Mouse (Mus musculus) embryonic facial prominence, embryonic 13.5 days (tissue): ENCODE data around the gene Krt10. TPM values are rescaled to one million over a fixed set of nuclear protein-coding genes. Genes with fewer than 3 reads are reported as not detected.

Experiments used
- ATAC-seq: fragments of 200-750 bp; cut with Nextera tagmentation; 2 replicates; pipeline ENCODE4 v1.8.0; 2017; ENCODE audit warnings: low read depth; ENCODE audit not compliant: insufficient number of reproducible peaks, insufficient read depth, low FRiP score, low TSS enrichment
- H3K27ac ChIP-seq: fragments of 300-500 bp; sonication (generic); 2 replicates; pipeline ENCODE4 v1.5.1; 2015; ENCODE audit warnings: moderate library complexity, mild to moderate bottlenecking, inconsistent platforms
- H3K27me3 ChIP-seq: fragments of 300-500 bp; sonication (generic); 2 replicates; pipeline ENCODE4 v1.6.1; 2015; ENCODE audit warnings: mild to moderate bottlenecking, inconsistent platforms
- H3K36me3 ChIP-seq: fragments of 300-500 bp; sonication (generic); 2 replicates; pipeline ENCODE4 v1.6.1; 2015; ENCODE audit warnings: mild to moderate bottlenecking, inconsistent platforms
- H3K4me1 ChIP-seq: fragments of 300-500 bp; sonication (generic); 2 replicates; pipeline ENCODE4 v1.6.1; 2015; ENCODE audit warnings: inconsistent platforms
- H3K4me2 ChIP-seq: fragments of 300-500 bp; sonication (generic); 2 replicates; pipeline ENCODE4 v1.6.1; 2015; ENCODE audit warnings: moderate library complexity, mild to moderate bottlenecking, inconsistent platforms
- H3K4me3 ChIP-seq: fragments of 300-500 bp; sonication (generic); 2 replicates; pipeline ENCODE4 v1.5.1; 2015; ENCODE audit warnings: mild to moderate bottlenecking, inconsistent platforms
- H3K9ac ChIP-seq: fragments of 300-500 bp; sonication (generic); 2 replicates; pipeline ENCODE4 v1.6.1; 2015; ENCODE audit warnings: mild to moderate bottlenecking, inconsistent platforms
- H3K9me3 ChIP-seq: fragments of 300-500 bp; sonication (generic); 2 replicates; pipeline ENCODE4 v1.6.1; 2016; ENCODE audit warnings: inconsistent platforms
- WGBS: fragments of 180-500 bp; shearing (Covaris S2); methylation state at CpG from one replicate; pipeline ENCODE4 v1.1.7; 2015; ENCODE audit warnings: mixed read lengths; 5-methylcytosine and 5-hydroxymethylcytosine counted together
- polyA plus RNA-seq: library from polyadenylated mRNA; unstranded; fragments of >200 nt; fragmentation: Nextera tagmentation; extraction: Ambion mirVana; gene quantifications from 2 replicates; pipeline ENCODE4 v1.2.1, GENCODE M21; 2015

The Krt10 gene
- polyA plus RNA-seq, 1 experiment from 2014 or later = 60.4 TPM

DNA sequence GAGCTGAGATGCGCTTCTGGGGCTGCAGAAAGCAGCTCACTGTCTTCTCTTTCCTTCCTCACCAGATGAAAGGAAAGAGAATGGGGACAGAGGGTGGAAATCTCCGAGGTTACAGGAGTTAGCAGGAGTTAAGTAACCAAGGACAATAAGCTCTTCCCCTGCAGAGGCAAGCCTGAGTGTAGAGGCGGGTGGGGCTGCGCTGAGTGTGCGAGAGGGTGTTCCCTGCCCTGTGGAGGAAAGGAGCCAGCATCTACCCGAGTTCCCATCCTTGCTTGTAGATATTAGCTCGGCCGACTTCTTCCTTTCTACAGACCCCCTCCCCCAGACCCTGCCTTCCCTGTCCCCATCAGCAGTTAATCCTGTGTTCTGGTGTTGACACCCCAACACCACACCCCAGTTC is 9.7 kb upstream of the Krt10 start:
- WGBS = 62% methylated on average over 8 of the region's 8 CpGs
- H3K36me3 ChIP-seq = no peaks in the 10 kb centered on the region
- no peaks in the 10 kb centered on the region for H3K9me3 ChIP-seq
- H3K4me1 ChIP-seq = no peaks in the 10 kb centered on the region
- peaks cover 15% of the 10 kb centered on the region for H3K27me3 ChIP-seq
- ATAC-seq = no peak
- no peak overlapping the region for H3K27ac ChIP-seq
- H3K9ac ChIP-seq = no peak overlapping the region
- no peak overlapping the region for H3K4me3 ChIP-seq
- H3K4me2 ChIP-seq = no peak overlapping the region

DNA sequence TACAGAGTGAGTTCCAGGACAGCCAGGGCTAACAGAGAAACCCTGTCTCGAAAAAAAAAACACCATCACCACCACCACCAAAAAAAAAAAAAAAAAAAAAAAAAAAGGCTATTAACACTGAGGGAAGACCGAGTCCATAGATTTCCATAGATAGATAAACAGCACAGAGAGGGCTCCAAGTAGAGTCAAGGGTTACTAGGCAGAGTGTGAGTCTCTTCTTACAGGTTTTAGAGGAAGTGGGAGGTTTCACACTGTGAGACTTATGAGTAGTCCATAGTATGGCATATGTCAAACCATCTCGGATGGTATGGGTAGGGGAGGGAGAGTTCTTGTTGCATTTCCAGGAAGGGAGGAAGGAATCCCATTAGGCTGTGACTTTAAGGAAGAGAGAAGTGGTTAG is 8.9 kb upstream of the Krt10 start:
- Histone ChIP-seq H3K4me3 (no peak overlapping the region), H3K9ac (no peak overlapping the region), H3K27ac (no peak overlapping the region), H3K27me3 (peaks cover 15% of the 10 kb centered on the region), H3K4me1 (no peaks in the 10 kb centered on the region), H3K36me3 (no peaks in the 10 kb centered on the region), H3K4me2 (no peak overlapping the region), H3K9me3 (no peaks in the 10 kb centered on the region)
- ATAC-seq = no peak
- 77% methylated on average over 3 of the region's 3 CpGs for WGBS

DNA sequence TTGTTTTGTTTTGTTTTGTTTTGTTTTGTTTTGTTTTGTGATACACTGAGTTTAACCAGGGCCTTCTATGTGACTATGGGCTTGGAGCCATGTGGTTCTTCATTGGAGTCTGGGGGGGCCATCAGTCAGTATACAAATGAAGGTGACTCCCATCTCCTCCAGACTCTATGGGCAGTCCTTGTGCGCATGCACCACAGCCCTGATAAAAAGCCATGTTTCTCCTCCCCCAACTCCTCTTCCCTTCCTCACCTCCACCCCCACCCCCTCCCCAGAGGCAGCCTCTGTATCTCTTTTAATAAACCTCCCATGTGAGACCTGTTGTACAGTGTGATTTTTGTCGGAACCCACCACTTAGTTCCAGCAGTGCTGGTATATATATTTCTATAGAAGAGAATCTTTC is 7.5 kb upstream of the Krt10 start:
- Histone ChIP-seq H3K4me3 (no peak overlapping the region), H3K9me3 (no peaks in the 10 kb centered on the region), H3K27ac (no peak overlapping the region), H3K36me3 (no peaks in the 10 kb centered on the region), H3K4me1 (0 out of 2 replicates have a peak, but pooled peaks cover 3% of the 10 kb centered on the region), H3K4me2 (no peak overlapping the region), H3K27me3 (peaks cover 11% of the 10 kb centered on the region), H3K9ac (no peak overlapping the region)
- ATAC-seq = no peak
- 84% methylated on average over 2 of the region's 2 CpGs for WGBS

DNA sequence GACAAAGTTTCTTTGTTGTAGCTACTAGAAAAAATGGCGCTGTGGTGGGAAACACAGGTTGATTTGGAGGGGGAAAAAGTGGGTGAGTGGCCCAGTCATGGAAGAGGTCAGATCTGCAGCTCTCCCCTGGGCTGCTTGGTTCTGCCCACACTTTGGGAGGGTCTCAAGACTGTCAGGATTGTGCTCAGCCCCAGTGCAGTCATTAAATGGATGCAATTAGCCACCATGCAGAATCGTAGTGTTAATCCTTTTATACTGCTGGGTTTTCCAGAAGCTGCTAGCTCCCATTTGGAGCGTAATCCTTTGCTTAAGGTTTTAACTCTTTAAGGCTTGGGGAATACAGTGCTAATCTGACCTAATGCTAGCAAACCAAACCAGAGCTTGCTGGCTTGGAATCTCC is 6.9 kb upstream of the Krt10 start:
- Histone ChIP-seq H3K27me3 (peaks cover 11% of the 10 kb centered on the region), H3K4me1 (0 out of 2 replicates have a peak, but pooled peaks cover 3% of the 10 kb centered on the region), H3K9me3 (no peaks in the 10 kb centered on the region), H3K4me3 (no peak overlapping the region), H3K9ac (no peak overlapping the region), H3K4me2 (no peak overlapping the region), H3K36me3 (no peaks in the 10 kb centered on the region), H3K27ac (no peak overlapping the region)
- 33% methylated on average over 3 of the region's 3 CpGs for WGBS
- ATAC-seq = no peak

DNA sequence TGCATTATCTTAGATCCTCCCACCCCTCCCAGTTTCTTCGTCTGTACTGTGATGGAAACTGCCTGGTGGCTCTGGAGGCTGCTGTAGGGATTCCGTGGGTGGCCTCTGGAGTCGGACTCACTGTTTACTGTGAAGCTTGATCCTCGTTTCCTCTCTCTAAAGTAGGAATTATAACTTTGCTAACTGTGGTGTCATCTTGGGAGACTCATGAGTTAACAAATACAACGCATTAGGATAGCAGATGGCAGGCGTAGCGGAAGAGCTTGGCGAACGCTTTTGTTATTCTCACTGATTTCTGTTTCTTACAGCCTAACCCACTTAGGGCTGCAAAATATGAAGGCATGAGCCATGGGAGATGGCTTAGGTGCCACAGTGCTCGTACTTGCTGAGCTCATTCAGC is 3.3 kb upstream of the Krt10 start:
- Histone ChIP-seq H3K4me2 (no peak overlapping the region), H3K9ac (no peak overlapping the region), H3K9me3 (no peaks in the 10 kb centered on the region), H3K36me3 (no peaks in the 10 kb centered on the region), H3K4me3 (no peak overlapping the region), H3K27ac (no peak overlapping the region), H3K27me3 (0 out of 2 replicates have a peak, but pooled peaks cover 4% of the 10 kb centered on the region), H3K4me1 (0 out of 2 replicates have a peak, but pooled peaks cover 3% of the 10 kb centered on the region)
- no peak for ATAC-seq
- 83% methylated on average over 10 of the region's 10 CpGs for WGBS

DNA sequence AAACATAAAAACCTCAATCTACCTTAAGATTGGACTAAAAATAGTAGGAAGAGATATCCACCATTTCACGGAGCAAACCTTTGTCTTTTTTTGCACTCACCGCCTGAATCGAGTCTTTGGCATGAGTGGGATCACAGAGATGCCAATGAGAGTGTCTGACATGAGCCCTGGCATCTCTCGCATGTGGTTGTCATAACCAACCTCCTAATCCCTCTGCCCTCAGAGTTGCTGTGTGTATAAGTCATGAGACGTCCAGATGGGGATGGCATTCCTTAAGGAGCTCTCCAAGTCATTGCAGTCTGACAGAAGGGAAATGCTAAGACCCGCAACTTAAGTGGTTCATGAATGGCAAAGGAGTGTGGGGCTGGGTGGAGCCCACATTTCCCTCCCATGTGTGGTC is 2.2 kb upstream of the Krt10 start:
- H3K4me2 ChIP-seq = no peak overlapping the region; the same call in 1 of the 2 replicates
- H3K4me3 ChIP-seq = no peak overlapping the region
- H3K4me1 ChIP-seq = 0 out of 2 replicates have a peak, but pooled peaks cover 10% of the 10 kb centered on the region
- no peaks in the 10 kb centered on the region for H3K27me3 ChIP-seq
- ATAC-seq = no peak
- 67% methylated on average over 6 of the region's 6 CpGs for WGBS
- H3K36me3 ChIP-seq = no peaks in the 10 kb centered on the region
- H3K9ac ChIP-seq = no peak overlapping the region
- H3K9me3 ChIP-seq = no peaks in the 10 kb centered on the region
- peak overlapping the region; percentile 64; the same call in 1 of the 2 replicates for H3K27ac ChIP-seq

DNA sequence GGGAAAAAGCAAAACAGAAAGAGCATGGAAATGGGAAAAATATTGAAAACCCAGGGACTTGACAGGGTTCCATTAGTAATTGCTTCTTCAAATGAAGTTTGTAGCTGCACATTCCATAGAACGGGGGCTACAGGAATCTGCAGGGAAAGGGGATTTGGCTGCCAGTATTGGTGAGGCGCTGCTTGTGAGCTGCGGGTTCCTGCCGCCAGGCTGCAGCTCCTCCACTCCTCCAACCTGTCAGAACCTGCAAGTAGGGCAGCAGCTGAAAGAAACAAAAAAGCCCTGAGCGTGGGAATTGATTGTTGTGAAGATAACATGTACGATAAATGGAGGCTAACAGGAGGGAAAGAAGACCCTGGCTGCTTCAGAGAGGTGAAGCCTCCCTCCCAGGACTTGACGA is 1.7 kb upstream of the Krt10 start:
- no peak for ATAC-seq

DNA sequence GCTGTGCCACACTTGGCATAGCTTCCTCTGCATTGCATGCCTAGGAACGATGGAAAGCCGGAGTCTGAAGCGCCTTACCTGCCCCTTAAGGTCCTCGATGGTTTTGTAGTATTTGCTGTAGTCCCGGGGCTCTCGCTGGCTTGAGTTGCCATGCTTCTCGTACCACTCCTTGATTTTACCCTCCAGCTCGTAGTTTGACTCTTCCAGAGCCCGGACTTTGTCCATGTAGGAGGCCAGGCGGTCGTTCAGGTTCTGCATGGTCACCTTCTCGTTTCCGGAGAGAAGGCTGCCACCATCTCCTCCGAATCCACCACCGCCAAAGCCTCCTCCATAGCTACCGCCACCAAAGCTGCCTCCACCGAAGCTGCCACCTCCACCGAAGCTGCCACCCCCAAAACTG is 503 bp downstream of the Krt10 start:
- H3K27me3 ChIP-seq = peaks cover 4% of the 10 kb centered on the region; the same call in 1 of the 2 replicates
- WGBS = 95% methylated on average over 18 of the region's 18 CpGs
- no peak overlapping the region for H3K9ac ChIP-seq
- 0 out of 2 replicates have a peak, but pooled peaks cover 10% of the 10 kb centered on the region for H3K4me1 ChIP-seq
- H3K27ac ChIP-seq = no peak overlapping the region
- no peak overlapping the region for H3K4me2 ChIP-seq
- ATAC-seq = no peak
- H3K36me3 ChIP-seq = no peaks in the 10 kb centered on the region
- H3K9me3 ChIP-seq = no peaks in the 10 kb centered on the region
- H3K4me3 ChIP-seq = no peak overlapping the region

More for the DNA sequence above, 1.7 kb upstream of the Krt10 start:
- no peak overlapping the region for H3K4me3 ChIP-seq
- H3K27ac ChIP-seq = peak overlapping the region; percentile 64; the same call in 1 of the 2 replicates
- no peaks in the 10 kb centered on the region for H3K36me3 ChIP-seq
- no peak overlapping the region; the same call in 1 of the 2 replicates for H3K4me2 ChIP-seq
- WGBS = 63% methylated on average over 7 of the region's 7 CpGs
- no peaks in the 10 kb centered on the region for H3K27me3 ChIP-seq
- H3K4me1 ChIP-seq = 0 out of 2 replicates have a peak, but pooled peaks cover 10% of the 10 kb centered on the region
- no peaks in the 10 kb centered on the region for H3K9me3 ChIP-seq
- no peak overlapping the region for H3K9ac ChIP-seq

DNA sequence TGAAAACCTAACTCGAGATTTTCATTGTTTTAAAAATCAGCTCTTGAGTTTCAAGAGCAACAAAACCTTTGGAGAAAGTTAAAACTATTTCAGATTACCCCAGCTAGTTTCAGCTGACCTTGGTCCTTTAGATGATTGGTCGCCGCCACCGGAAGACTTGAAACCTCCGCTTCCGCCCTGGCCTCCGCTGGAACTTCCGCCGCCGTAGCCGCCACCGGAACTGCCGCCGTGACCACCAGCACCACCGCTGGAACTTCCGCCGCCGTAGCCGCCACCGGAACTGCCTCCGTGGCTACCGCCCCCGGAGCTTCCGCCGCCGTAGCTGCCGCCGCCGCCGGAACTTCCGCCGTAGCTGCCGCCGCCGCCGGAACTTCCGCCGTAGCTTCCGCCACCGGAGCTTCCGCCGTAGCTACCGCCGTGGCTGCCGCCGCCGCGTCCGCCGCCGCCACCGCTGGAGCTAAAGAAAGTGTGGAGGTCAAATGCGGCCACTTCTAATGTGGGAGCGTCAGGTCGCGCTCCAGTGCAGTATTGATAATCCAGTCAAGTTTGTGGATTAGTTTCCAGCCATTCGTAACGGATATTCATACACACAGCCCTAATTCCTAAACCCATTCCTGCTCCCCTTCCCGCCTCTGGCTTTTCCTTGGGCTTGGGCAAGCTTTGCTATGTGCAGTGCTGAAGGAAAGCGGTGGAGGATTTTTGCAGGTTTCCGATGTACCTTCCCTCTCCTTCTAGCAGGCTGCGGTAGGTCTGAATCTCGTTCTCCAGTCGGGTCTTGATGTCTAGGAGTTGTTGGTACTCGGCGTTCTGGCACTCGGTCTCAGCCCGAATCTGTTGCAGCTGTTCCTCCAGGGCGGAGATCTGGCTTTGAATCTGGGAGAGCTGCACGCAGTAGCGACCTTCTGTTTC is 3.1 kb downstream of the Krt10 start:
- under 1% methylated on average over 71 of the region's 71 CpGs for WGBS
- peak; percentile 80; the same call in 1 of the 2 replicates for ATAC-seq
- peak overlapping the region; percentile 79 for H3K9ac ChIP-seq
- H3K4me2 ChIP-seq = peak overlapping the region; percentile 66
- no peaks in the 10 kb centered on the region for H3K9me3 ChIP-seq
- peaks cover 20% of the 10 kb centered on the region for H3K27me3 ChIP-seq
- no peaks in the 10 kb centered on the region for H3K36me3 ChIP-seq
- peak overlapping the region; percentile 98 for H3K27ac ChIP-seq
- H3K4me1 ChIP-seq = 0 out of 2 replicates have a peak, but pooled peaks cover 7% of the 10 kb centered on the region
- H3K4me3 ChIP-seq = peak overlapping the region; percentile 59

DNA sequence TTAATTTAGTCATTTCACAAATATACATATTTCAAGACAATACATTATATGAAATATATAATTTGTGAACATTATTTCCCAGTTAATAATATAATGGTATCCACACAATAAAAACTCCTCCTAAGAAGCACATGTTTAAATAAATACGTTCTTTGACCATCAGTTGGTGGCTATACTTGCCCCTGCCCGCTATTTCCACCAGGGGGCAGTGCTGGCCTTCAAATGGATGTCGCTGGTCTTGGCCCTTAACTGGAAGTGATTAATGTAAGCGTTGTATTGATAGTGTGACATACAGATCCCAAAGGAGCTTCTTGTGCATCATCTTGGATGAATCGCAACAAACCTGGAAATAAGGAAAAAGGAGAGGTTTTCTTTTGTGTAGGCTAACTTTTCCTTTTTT is 9.6 kb downstream of the Krt10 start:
- H3K9ac ChIP-seq = no peak overlapping the region
- no peak overlapping the region for H3K4me3 ChIP-seq
- no peaks in the 10 kb centered on the region for H3K9me3 ChIP-seq
- H3K4me2 ChIP-seq = no peak overlapping the region
- peaks cover 20% of the 10 kb centered on the region for H3K27me3 ChIP-seq
- H3K27ac ChIP-seq = no peak overlapping the region
- ATAC-seq = no peak
- no peaks in the 10 kb centered on the region for H3K36me3 ChIP-seq
- no peaks in the 10 kb centered on the region for H3K4me1 ChIP-seq
- WGBS = 11% methylated on average over 5 of the region's 5 CpGs

DNA sequence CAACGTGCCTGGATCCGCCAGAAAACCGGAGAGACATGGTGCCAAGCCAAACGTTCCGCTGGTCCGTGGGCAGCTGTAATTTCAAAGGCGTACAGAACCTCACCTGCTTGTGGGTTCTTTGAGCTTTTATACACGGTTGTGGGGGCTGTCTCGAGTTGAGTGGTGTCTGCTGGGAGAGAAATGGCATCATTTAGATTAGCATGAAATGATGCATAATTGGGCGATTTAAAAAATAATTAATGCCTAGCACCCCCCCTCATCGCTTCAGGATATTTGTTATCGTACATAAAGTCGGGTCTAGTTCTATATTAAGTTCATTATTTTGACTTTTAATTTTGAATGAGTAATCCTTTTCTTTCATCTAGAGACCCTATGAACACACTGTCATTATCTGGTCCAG is 14.4 kb downstream of the Krt10 start, which contains the start of gene Krt28:
Gene Krt28, minus strand, starts transcription at position 101 of the 400 bp plus-strand sequence.
- no peak within 1 kb of the TSS for H3K4me3 ChIP-seq
- H3K4me2 ChIP-seq = no peak within 1 kb of the TSS
- H3K9me3 ChIP-seq = no peaks in the 10 kb centered on the region
- ATAC-seq = no peak
- H3K36me3 ChIP-seq = no peaks in the 10 kb centered on the region
- no peak within 1 kb of the TSS for H3K9ac ChIP-seq
- WGBS = 81% methylated on average over 13 of the region's 13 CpGs
- H3K4me1 ChIP-seq = no peaks in the 10 kb centered on the region
- no peaks in the 10 kb centered on the region; the same call in 1 of the 2 replicates for H3K27me3 ChIP-seq
- H3K27ac ChIP-seq = no peak within 1 kb of the TSS
